ENCODE assay signal across 10 mouse cellular contexts in the genomic region with DNA sequence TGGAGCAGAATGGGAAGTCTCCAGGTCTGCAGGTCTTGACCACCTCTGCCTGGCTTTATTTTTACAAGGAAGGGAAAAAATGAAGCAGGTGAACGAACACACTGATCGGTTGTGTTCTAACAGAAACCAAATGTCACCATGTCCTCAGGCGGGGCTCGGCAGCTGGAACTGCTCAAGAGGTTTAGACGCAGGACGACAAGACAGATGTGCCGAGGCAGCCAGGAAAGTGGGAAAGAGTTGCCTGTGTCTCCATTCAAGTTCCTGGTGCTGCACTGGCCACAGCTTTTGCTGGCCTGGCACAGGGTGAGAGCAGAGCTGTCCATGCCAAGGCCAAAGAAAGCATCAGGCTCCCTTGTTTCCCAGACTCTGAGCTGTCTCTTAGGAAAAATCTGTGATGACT.
DNase-seq lines count a peak whose midpoint lies in the region; ATAC-seq and TF ChIP-seq lines count a peak whose summit lies in the region.
"Had no signal": no experiment of that assay in that cellular context is flagged by ENCODE, and none has a peak within 500 bp of the region (broad histone marks: within the 10 kb centered on the region; RNA-seq: fewer than 3 reads in every experiment).

No protein-coding gene starts in this region.

- H3K4me3 ChIP-seq in midbrain, postnatal 0 days (ENCODE audit: low read depth, low read length): no peak overlapping the region
- no peak overlapping the region for H3K4me3 ChIP-seq in midbrain, embryonic 14.5 days (replicated peaks; ENCODE audit: low read depth, low read length)
- H3K4me3 ChIP-seq in stomach, embryonic 14.5 days (ENCODE audit: low read depth, low read length): no peak overlapping the region
- H3K4me3 ChIP-seq: left cerebral cortex, adult 2 months; neural tube, embryonic 13.5 days had no signal

- H3K9ac ChIP-seq in midbrain, postnatal 0 days (replicated peaks; ENCODE audit: low read length, poor library complexity, severe bottlenecking): no peak overlapping the region
- H3K9ac ChIP-seq in midbrain, embryonic 14.5 days (replicated peaks; ENCODE audit: low read length): no peak overlapping the region
- H3K9ac ChIP-seq in stomach, embryonic 14.5 days (replicated peaks; ENCODE audit: low read depth, low read length): no peak overlapping the region
- H3K9ac ChIP-seq: neural tube, embryonic 13.5 days had no signal

- no peaks in the 10 kb centered on the region for H3K9me3 ChIP-seq in midbrain, postnatal 0 days (ENCODE audit: low read length)
- H3K9me3 ChIP-seq in midbrain, embryonic 14.5 days (ENCODE audit: control insufficient read depth, low read length): no peaks in the 10 kb centered on the region
- H3K9me3 ChIP-seq in stomach, embryonic 14.5 days (ENCODE audit: control insufficient read depth, low read depth, low read length): no peaks in the 10 kb centered on the region
- H3K9me3 ChIP-seq: neural tube, embryonic 13.5 days had no signal

- no peak for ATAC-seq in midbrain, postnatal 0 days (ENCODE audit: low FRiP score)
- no peak for ATAC-seq in midbrain, embryonic 14.5 days (ENCODE audit: low FRiP score, low TSS enrichment)
- ATAC-seq in stomach, embryonic 14.5 days (ENCODE audit: insufficient number of reproducible peaks, insufficient read depth, low FRiP score, low read depth): no peak

- WGBS in midbrain, postnatal 0 days: 78% methylated on average over 7 of the region's 7 CpGs
- 85% methylated on average over 7 of the region's 7 CpGs for WGBS in midbrain, embryonic 14.5 days
- 37% methylated on average over 7 of the region's 7 CpGs for WGBS in stomach, embryonic 14.5 days

- H3K4me1 ChIP-seq in midbrain, postnatal 0 days (ENCODE audit: insufficient read depth, low read length): no peaks in the 10 kb centered on the region
- H3K4me1 ChIP-seq in midbrain, embryonic 14.5 days (ENCODE audit: control insufficient read depth, insufficient read depth, low read length): no peaks in the 10 kb centered on the region
- H3K4me1 ChIP-seq in stomach, embryonic 14.5 days (ENCODE audit: control insufficient read depth, insufficient read depth, low read length): peaks cover 8% of the 10 kb centered on the region; the same call in 1 of the 2 replicates

- no peak overlapping the region for H3K4me2 ChIP-seq in midbrain, postnatal 0 days (ENCODE audit: low read depth, low read length, poor library complexity, severe bottlenecking)
- no peak overlapping the region for H3K4me2 ChIP-seq in midbrain, embryonic 14.5 days (ENCODE audit: low read length)
- H3K4me2 ChIP-seq in stomach, embryonic 14.5 days (replicated peaks; ENCODE audit: low read depth, low read length): no peak overlapping the region
- H3K4me2 ChIP-seq: neural tube, embryonic 13.5 days had no signal

- no peaks in the 10 kb centered on the region for H3K36me3 ChIP-seq in midbrain, postnatal 0 days (ENCODE audit: insufficient read depth, low read length)
- H3K36me3 ChIP-seq in midbrain, embryonic 14.5 days (ENCODE audit: control insufficient read depth, insufficient read depth, low read length): no peaks in the 10 kb centered on the region
- H3K36me3 ChIP-seq in stomach, embryonic 14.5 days (ENCODE audit: control insufficient read depth, insufficient read depth, low read length): no peaks in the 10 kb centered on the region
- H3K36me3 ChIP-seq: neural tube, embryonic 13.5 days had no signal

- no peak overlapping the region for H3K27ac ChIP-seq in midbrain, postnatal 0 days (ENCODE audit: low read depth, low read length)
- H3K27ac ChIP-seq in midbrain, embryonic 14.5 days (replicated peaks; ENCODE audit: low read depth, low read length): no peak overlapping the region
- peak overlapping the region; percentile 15; the same call in 1 of the 2 replicates for H3K27ac ChIP-seq in stomach, embryonic 14.5 days (ENCODE audit: low read length)
- H3K27ac ChIP-seq: left cerebral cortex, adult 2 months; neural tube, embryonic 13.5 days had no signal

- TF ChIP-seq CTCF in midbrain, postnatal 0 days (IDR thresholded peaks at IDR 0.05): no peak

- peak; percentile 64 to 82 for DNase-seq in adrenal gland, adult (ENCODE audit: inconsistent age in 2 of 2, low spot score in 1 of 2)
- no peak for DNase-seq in adrenal gland, postnatal 4 days (ENCODE audit: low spot score in 2 of 2)
- peak; percentile 41 for DNase-seq in midbrain, postnatal 0 days (ENCODE audit: low spot score)
- no peak for DNase-seq in midbrain, embryonic 14.5 days
- DNase-seq in kidney, postnatal 4 days: peak; percentile 52 to 64
- DNase-seq in cerebellum, postnatal 36 days: no peak
- no peak for DNase-seq in cerebellum, postnatal 14 days

- no peaks in the 10 kb centered on the region for H3K27me3 ChIP-seq in midbrain, postnatal 0 days (ENCODE audit: insufficient read depth, low read length)
- H3K27me3 ChIP-seq in midbrain, embryonic 14.5 days (ENCODE audit: control insufficient read depth, insufficient read depth, low read length): no peaks in the 10 kb centered on the region
- no peaks in the 10 kb centered on the region for H3K27me3 ChIP-seq in stomach, embryonic 14.5 days (ENCODE audit: control insufficient read depth, insufficient read depth, low read length)

Comparison
In these comparisons a context has a peak if more than half of its experiments do, and no peak if none do; other contexts are left out.
1. DNase-seq: peak in adrenal gland, adult (2 of 2), midbrain, postnatal 0 days (single experiment) and kidney, postnatal 4 days (2 of 2); none in adrenal gland, postnatal 4 days (0 of 2), midbrain, embryonic 14.5 days (single experiment), cerebellum, postnatal 36 days (0 of 2) and cerebellum, postnatal 14 days (0 of 2).